Mouse (Mus musculus): ENCODE measurements around the gene Plekha8. TPM values are rescaled to one million over a fixed set of nuclear protein-coding genes. Genes with fewer than 3 reads are reported as not detected.

The Plekha8 gene
- total and polyA plus RNA-seq, 2 experiments from 2014 or later: 4.7 to 19.3 TPM

GRCm38 (mm10) chr6:54554341-54555110, 40.4 kb upstream of the Plekha8 start:
- Histone ChIP-seq H3K9ac (no peak overlapping the region), H3K9me3 (ENCODE audit: low read length) (no peaks in the 10 kb centered on the region), H3K4me1 (ENCODE audit: insufficient read depth) (peaks cover 13% of the 10 kb centered on the region; the same call in 1 of the 2 replicates), H3K27ac (ENCODE audit: low read depth, low read length) (peak overlapping the region; percentile 35; the same call in 1 of the 2 replicates), H3K27me3 (ENCODE audit: insufficient read depth, low read length) (no peaks in the 10 kb centered on the region), H3K36me3 (ENCODE audit: insufficient read depth) (no peaks in the 10 kb centered on the region), H3K4me3 (ENCODE audit: low read depth, low read length) (no peak overlapping the region), H3K4me2 (ENCODE audit: low read depth) (no peak overlapping the region)
- DNase-seq: peak; percentile 67
- 7% methylated on average over 8 of the region's 8 CpGs for WGBS
- peak; percentile 87 for ATAC-seq
- TF ChIP-seq CTCF (IDR thresholded peaks at IDR 0.05; ENCODE audit: low read depth): peak; percentile 19; the same call in 1 of the 2 replicates

- whole genome bisulfite sequencing: 37% methylated on average over 1 of the region's 1 CpGs
- H3K27ac ChIP-seq (ENCODE audit: low read depth, low read length): no peak overlapping the region; the same call in 1 of the 2 replicates
- no peak for ATAC-seq
Measured at GRCm38 (mm10) chr6:54555816-54556215, 39.1 kb upstream of the Plekha8 start.

GRCm38 (mm10) chr6:54557671-54558070, 37.2 kb upstream of the Plekha8 start:
- H3K4me1 ChIP-seq (ENCODE audit: insufficient read depth): peaks cover 10% of the 10 kb centered on the region; the same call in 1 of the 2 replicates
- H3K36me3 ChIP-seq (ENCODE audit: insufficient read depth): no peaks in the 10 kb centered on the region
- 95% methylated on average over 7 of the region's 7 CpGs for WGBS
- no peak overlapping the region for H3K27ac ChIP-seq (ENCODE audit: low read depth, low read length)
- TF ChIP-seq CTCF (IDR thresholded peaks at IDR 0.05; ENCODE audit: low read depth): no peak
- H3K4me2 ChIP-seq (ENCODE audit: low read depth): no peak overlapping the region
- no peak overlapping the region for H3K9ac ChIP-seq
- DNase-seq (no peak), ATAC-seq (no peak)
- H3K27me3 ChIP-seq (ENCODE audit: insufficient read depth, low read length): no peaks in the 10 kb centered on the region
- H3K4me3 ChIP-seq (ENCODE audit: low read depth, low read length): no peak overlapping the region
- H3K9me3 ChIP-seq (ENCODE audit: low read length): no peaks in the 10 kb centered on the region

More at GRCm38 (mm10) chr6:54555816-54556215, 39.1 kb upstream of the Plekha8 start:
- Histone ChIP-seq H3K4me2 (ENCODE audit: low read depth) (no peak overlapping the region), H3K4me1 (ENCODE audit: insufficient read depth) (peaks cover 13% of the 10 kb centered on the region; the same call in 1 of the 2 replicates), H3K9me3 (ENCODE audit: low read length) (no peaks in the 10 kb centered on the region), H3K27me3 (ENCODE audit: insufficient read depth, low read length) (no peaks in the 10 kb centered on the region), H3K9ac (no peak overlapping the region), H3K4me3 (ENCODE audit: low read depth, low read length) (no peak overlapping the region), H3K36me3 (ENCODE audit: insufficient read depth) (no peaks in the 10 kb centered on the region)
- no peak for TF ChIP-seq CTCF (IDR thresholded peaks at IDR 0.05; ENCODE audit: low read depth)
- no peak for DNase-seq

- TF ChIP-seq CTCF (IDR thresholded peaks at IDR 0.05; ENCODE audit: low read depth): no peak
- Histone ChIP-seq H3K4me3 (ENCODE audit: low read depth, low read length) (no peak overlapping the region), H3K9me3 (ENCODE audit: low read length) (no peaks in the 10 kb centered on the region), H3K9ac (no peak overlapping the region), H3K27ac (ENCODE audit: low read depth, low read length) (no peak overlapping the region), H3K27me3 (ENCODE audit: insufficient read depth, low read length) (no peaks in the 10 kb centered on the region), H3K36me3 (ENCODE audit: insufficient read depth) (no peaks in the 10 kb centered on the region), H3K4me1 (ENCODE audit: insufficient read depth) (peaks cover 10% of the 10 kb centered on the region), H3K4me2 (ENCODE audit: low read depth) (no peak overlapping the region)
- 65% methylated on average over 7 of the region's 7 CpGs for WGBS
- ATAC-seq (no peak), DNase-seq (no peak)
Measured at GRCm38 (mm10) chr6:54558466-54558865, 36.4 kb upstream of the Plekha8 start.

- 65% methylated on average over 17 of the region's 17 CpGs for WGBS
- H3K36me3 ChIP-seq (ENCODE audit: insufficient read depth): no peaks in the 10 kb centered on the region
- TF ChIP-seq CTCF (IDR thresholded peaks at IDR 0.05; ENCODE audit: low read depth): no peak
- DNase-seq: no peak
- no peak overlapping the region for H3K4me3 ChIP-seq (ENCODE audit: low read depth, low read length)
- peaks cover 17% of the 10 kb centered on the region; the same call in 1 of the 2 replicates for H3K4me1 ChIP-seq (ENCODE audit: insufficient read depth)
- H3K27me3 ChIP-seq (ENCODE audit: insufficient read depth, low read length): no peaks in the 10 kb centered on the region
- no peaks in the 10 kb centered on the region for H3K9me3 ChIP-seq (ENCODE audit: low read length)
- no peak overlapping the region for H3K9ac ChIP-seq
- no peak for ATAC-seq
- peak overlapping the region; percentile 10; the same call in 1 of the 2 replicates for H3K4me2 ChIP-seq (ENCODE audit: low read depth)
- H3K27ac ChIP-seq (ENCODE audit: low read depth, low read length): no peak overlapping the region
Measured at GRCm38 (mm10) chr6:54562018-54562809, 32.7 kb upstream of the Plekha8 start.

GRCm38 (mm10) chr6:54563561-54563960, 31.4 kb upstream of the Plekha8 start:
- TF ChIP-seq CTCF (IDR thresholded peaks at IDR 0.05; ENCODE audit: low read depth): no peak
- H3K27ac ChIP-seq (ENCODE audit: low read depth, low read length): no peak overlapping the region
- DNase-seq (no peak), ATAC-seq (no peak)
- H3K9ac ChIP-seq: no peak overlapping the region
- H3K36me3 ChIP-seq (ENCODE audit: insufficient read depth): no peaks in the 10 kb centered on the region
- no peaks in the 10 kb centered on the region for H3K27me3 ChIP-seq (ENCODE audit: insufficient read depth, low read length)
- peak overlapping the region; percentile 75 for H3K4me2 ChIP-seq (ENCODE audit: low read depth)
- 58% methylated on average over 4 of the region's 4 CpGs for WGBS
- H3K9me3 ChIP-seq (ENCODE audit: low read length): no peaks in the 10 kb centered on the region
- H3K4me1 ChIP-seq (ENCODE audit: insufficient read depth): peaks cover 17% of the 10 kb centered on the region; the same call in 1 of the 2 replicates
- peak overlapping the region; percentile 70 for H3K4me3 ChIP-seq (ENCODE audit: low read depth, low read length)

All from forebrain, postnatal 0 days (tissue).